Mouse (Mus musculus) kidney, adult 8-10 months (tissue): ENCODE results near the gene Bsn.

Source experiments
- DNase-seq, 2 experiments: peaks; one replicate each; pipeline ENCODE4 v3.0.0; 2022

The Bsn gene

DNA sequence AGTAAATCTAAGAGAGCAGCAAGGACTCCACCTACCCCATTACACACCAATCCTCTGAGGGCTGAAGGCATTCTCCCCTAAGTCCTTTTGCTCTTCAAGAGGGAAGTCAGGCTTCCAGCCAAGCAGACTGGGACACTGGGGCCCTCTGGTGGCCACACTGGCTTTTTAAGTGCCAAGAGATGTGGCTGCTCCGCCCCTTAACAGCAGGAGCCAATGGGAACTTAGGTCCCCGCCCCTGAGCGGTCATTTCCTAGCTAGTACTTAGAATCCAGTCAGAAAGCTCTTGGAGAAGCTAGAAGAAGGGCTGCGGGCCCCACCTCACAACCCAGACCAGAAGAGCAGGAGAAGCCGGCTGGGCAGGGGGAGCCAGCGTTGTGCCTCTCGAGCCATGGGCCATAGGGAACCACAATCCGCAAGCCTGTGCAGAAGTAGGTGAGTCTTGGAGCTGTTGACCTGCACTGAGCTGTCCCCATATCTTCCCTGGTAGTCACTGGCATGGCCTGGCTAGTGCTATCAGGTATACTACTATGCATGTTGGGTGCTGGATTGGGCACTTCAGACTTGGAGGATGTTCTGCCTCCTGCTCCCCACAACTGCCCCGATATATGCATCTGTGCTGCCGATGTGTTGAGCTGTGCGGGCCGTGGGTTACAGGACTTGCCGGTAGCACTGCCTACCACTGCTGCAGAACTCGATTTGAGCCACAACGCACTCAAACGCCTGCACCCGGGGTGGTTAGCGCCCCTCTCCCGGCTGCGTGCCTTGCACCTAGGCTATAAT, 137.1 kb downstream of the Bsn start, which contains the start of gene Amigo3:
TSS of gene Amigo3 (plus strand) at position 275 of the 780 bp plus-strand sequence.
- DNase-seq, result peak; percentile 97 to 100

DNA sequence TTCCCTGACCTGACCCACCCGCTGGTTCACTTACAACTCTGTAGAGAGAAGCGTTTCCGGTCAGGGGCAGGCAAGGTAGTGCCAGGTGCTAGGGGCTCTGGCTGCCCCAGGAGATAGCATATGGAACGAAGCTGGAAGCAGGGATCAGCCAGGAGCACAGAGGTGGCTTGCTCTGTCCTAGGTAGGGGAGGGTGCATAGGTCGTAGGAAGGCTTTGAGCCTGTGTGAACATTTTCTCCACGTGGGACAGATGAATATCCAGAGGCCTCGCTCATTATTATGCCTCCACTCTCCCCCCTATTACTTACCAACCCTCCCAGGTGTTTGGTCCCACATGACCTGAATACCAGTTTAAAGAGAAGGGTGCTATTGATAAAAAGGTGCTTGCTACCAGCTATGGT, 137.8 kb downstream of the Bsn start:
- DNase-seq, result no peak

DNA sequence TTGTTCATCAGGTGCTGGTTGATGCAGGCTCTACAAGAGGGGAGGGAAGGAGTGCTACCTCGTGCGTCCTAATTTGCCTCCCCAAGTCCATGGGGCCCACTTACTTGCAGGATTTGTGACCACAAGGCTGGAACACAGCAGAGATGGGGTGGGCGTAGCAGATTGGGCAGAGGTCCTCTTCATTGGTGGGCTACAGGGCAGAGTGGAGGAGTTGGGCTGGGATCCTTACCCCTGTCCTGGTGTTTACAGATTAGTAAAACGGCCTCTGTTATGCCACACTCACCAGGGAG, 138.3 kb downstream of the Bsn start:
- no peak for DNase-seq

DNA sequence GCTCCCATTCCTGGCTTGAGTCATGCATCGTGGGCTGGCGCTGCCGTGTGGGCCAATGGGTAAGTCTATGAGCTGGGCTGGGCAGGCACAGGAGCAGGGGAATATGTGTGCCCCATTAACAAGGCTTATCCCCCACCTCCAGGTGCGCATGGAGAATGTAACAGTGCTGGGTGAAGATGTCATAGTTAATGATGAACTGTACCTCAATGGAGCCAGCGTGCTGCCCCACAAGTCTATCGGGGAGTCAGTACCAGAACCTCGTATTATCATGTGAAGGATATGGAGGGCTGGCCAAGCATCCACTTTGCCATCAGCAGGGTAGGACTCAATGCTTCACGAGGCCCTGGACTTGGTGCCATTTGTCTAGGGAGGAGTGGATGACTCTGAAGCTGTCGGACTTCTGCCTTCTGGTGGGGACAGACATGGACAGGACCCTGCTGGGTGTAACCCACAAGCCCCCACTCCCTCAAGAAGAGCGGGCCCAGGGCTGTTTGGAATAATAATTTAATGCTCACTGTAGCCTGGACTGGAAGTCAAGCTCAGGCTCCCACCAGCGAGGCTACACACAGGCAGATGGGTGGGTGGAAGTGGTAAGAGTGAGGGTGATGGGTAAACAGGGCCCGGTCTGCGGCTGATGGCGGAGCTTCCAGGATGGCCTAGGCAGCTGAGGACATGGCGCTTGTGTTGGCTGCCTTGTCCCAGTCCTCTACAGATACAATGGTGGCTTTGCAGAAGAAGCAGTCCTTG, 138.8 kb downstream of the Bsn start:
- no peak for DNase-seq

DNA sequence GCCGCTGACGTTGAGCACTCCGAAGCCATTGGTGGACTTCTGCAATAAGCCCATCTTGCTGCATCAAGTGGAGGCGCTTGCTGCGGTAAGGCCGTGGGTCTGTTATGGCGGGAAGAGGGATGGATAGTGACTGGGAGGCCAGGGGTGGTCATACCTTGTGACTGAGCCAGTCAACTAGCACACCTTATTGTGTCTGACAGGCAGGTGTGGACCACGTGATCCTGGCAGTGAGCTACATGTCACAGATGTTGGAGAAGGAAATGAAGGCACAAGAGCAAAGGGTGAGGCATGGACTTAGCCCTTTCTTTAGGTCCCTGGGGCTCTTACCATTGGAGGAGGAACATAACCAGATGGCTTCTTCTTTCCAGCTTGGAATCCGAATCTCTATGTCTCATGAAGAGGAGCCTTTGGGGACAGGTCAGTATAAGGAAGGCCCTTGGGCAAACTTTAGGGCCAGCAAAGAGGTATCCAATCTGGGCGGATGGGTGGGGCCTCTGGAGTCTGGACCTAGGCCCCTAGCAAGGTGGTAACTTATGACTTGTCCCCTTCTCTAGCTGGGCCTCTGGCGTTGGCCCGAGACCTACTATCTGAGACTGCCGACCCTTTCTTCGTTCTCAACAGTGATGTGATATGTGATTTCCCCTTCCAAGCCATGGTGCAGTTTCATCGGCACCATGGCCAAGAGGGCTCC, 140.5 kb downstream of the Bsn start:
- DNase-seq, result no peak

DNA sequence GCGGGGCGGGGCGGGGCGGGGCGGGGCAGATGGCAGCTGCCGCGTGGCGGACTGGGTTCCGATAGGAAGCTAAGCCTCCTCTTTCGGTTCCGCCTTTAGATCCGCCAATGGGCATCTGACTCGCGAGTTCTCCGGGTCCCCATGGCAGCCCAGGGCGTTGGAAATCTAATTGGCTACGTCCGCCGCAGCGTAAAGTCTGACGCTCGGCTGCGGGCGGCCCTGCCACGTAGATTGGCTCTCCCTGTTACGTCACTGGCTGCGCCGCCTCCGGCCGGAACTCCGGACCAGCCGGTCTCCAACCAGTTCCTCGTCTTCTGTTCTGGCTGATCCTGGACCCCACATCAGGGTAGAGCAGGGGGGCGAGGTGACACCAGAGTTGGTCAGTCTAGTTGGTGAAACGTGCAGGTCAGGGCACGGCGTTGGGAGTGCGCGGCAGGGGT, 141.1 kb downstream of the Bsn start, which contains the start of gene Gmppb:
TSS of gene Gmppb (plus strand) at position 227 of the 440 bp plus-strand sequence.
- DNase-seq, result peak; percentile 97

DNA sequence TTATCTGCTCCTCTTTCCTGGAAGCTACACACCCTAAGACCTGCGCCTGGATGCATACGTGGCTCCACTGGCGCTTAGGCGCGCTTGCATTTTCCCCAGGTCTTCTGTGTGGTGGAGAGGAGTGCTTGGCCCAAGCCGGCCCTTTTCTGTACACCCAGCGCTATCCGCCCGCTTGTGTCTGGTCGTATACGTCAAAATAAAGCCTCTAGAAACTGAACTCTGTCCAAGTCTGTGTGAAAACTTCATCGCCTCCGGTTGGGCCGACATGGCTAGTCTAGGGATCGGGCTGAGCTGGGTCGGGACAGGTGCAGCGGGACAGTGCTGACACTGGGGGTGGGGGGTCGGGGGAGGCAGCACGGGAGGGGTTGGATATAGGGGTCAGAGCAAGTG, 141.6 kb downstream of the Bsn start:
- DNase-seq, result no peak

DNA sequence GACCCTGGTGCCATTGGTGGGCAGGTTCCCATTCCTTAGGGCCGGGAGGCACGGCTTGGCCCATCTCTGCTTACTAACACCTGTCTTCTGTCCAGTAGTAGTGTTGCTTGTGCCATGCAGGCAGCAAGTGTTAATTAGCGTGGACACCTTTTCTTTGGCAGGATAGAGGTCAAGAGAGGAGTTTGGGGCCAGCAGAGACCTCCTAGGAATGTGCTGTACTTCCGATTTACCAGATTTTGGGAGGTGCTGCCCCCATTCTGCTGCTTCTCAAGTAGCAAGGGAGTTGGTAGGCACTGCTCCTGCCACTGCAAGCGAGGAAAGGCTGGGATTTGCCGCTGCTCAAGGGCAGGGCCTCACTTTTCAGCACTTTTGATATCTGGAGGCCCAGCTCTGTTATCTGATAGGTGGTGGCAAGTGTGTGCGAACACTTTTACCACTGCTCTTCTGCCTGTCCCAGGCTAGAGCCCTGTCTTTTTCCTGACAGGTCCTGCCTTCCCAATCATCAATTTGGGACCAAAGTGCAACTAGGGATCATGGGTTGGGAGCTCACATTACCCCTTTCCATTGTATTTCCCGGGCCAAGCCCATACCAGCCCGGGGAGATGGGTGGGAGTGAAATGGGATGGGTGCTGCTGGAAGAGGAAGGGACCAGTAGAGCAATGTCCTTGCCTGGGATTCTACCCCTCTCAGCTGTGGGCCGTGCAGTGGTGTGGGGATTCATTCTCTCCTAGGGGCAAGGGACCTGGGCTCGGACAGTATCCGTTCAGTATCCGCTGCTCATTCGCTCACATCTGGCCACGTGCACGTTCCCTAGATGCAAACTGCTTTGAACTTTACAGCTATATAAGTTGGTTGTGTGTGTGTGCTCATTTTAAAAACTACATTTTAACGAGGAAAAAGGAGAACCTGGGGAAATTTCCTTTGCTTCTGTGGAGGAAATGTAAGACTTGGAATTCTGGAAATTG, 142.3 kb downstream of the Bsn start:
- DNase-seq, result no peak

DNA sequence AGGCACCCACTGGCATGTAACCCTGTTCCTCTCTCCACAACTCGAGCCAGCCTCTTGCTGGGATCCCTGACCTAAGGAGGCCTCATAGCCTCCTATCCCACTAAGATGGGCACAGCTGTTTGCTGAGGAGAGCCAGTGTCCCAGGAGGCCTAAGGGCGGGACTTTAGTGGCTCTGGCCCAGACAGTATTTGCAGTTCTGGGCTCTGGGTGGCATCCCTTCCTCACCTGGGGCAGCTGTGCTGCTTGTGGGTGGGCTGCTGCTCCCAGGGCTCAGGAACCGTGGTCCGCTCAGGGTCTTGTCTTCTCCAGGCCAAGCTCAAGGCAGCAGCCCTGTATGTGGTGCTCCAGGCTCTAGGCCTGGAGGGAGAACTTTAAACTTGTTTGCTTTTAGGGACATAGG, 143.6 kb downstream of the Bsn start:
- DNase-seq, result no peak
